Mouse (Mus musculus): Measurements from ENCODE around the gene Fkbp1b. TPM values are rescaled to one million over a fixed set of nuclear protein-coding genes. Genes with fewer than 3 reads are reported as not detected.

Gene Fkbp1b
- polyA plus RNA-seq, 1 experiment from 2014 or later: 20.6 TPM

DNA sequence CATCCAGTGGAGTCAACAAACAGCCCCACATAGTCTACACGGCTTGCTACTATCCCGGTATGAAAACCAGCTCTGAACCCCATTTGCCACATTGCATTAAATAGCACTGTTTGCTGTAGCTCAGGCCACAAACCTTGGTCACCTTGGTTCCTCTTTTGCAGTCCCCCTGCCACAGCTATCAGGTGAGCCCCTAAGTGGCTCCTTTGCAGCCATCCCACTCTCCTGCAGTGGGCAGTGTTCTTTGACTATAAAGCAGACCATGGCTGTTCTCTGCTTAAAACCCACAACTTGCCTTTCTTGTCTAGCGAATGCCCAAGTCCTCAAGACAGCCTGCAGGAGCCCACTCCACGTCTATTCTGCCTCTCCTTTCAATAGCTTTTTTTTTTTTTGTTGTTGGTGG is 30.9 kb upstream of the Fkbp1b start:
- H3K27ac ChIP-seq (ENCODE audit: low read depth, low read length): no peak overlapping the region
- WGBS: 61% methylated on average over 4 of the region's 4 CpGs
- ATAC-seq: no peak
- H3K4me2 ChIP-seq (replicated peaks; ENCODE audit: low read depth): no peak overlapping the region
- no peak overlapping the region for H3K4me3 ChIP-seq (ENCODE audit: low read depth, low read length)
- TF ChIP-seq CTCF (IDR thresholded peaks at IDR 0.05; ENCODE audit: low read depth): peak; percentile 16; the same call in 1 of the 2 replicates
- H3K9ac ChIP-seq (ENCODE audit: low read depth, low read length): no peak overlapping the region
- no peaks in the 10 kb centered on the region for H3K36me3 ChIP-seq (ENCODE audit: control insufficient read depth, insufficient read depth)
- H3K4me1 ChIP-seq (replicated peaks; ENCODE audit: control insufficient read depth, insufficient read depth, low read length): 0 out of 2 replicates have a peak, but pooled peaks cover 3% of the 10 kb centered on the region
- no peaks in the 10 kb centered on the region for H3K27me3 ChIP-seq (replicated peaks; ENCODE audit: control insufficient read depth, insufficient read depth, low read length)
- H3K9me3 ChIP-seq (ENCODE audit: control insufficient read depth): no peaks in the 10 kb centered on the region

DNA sequence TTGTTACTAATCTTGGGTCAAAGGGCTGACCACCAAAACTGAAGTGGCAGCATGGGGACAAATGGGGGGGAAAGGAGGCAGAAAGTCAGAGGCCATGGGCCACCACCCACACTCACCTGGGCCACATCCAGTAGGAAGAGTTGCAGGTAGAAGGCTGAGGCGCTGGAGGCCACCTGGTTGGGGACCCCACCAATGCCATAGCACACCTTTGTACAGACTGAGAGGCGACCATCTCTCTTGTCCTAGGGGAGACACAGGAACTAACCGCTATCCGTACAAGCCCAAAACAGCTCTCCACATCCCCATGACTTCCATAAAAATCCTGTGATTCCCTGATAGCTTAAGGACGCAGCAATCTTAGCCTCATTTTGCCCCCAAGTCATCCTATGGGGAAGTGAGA is 29.9 kb upstream of the Fkbp1b start:
- no peak overlapping the region for H3K4me3 ChIP-seq (ENCODE audit: low read depth, low read length)
- H3K9me3 ChIP-seq (ENCODE audit: control insufficient read depth): no peaks in the 10 kb centered on the region
- no peak for ATAC-seq
- WGBS: 90% methylated on average over 5 of the region's 5 CpGs
- TF ChIP-seq CTCF (IDR thresholded peaks at IDR 0.05; ENCODE audit: low read depth): no peak
- H3K27ac ChIP-seq (ENCODE audit: low read depth, low read length): no peak overlapping the region
- no peak overlapping the region for H3K9ac ChIP-seq (ENCODE audit: low read depth, low read length)
- no peak overlapping the region for H3K4me2 ChIP-seq (replicated peaks; ENCODE audit: low read depth)
- 0 out of 2 replicates have a peak, but pooled peaks cover 3% of the 10 kb centered on the region for H3K4me1 ChIP-seq (replicated peaks; ENCODE audit: control insufficient read depth, insufficient read depth, low read length)
- no peaks in the 10 kb centered on the region for H3K27me3 ChIP-seq (replicated peaks; ENCODE audit: control insufficient read depth, insufficient read depth, low read length)
- H3K36me3 ChIP-seq (ENCODE audit: control insufficient read depth, insufficient read depth): no peaks in the 10 kb centered on the region

DNA sequence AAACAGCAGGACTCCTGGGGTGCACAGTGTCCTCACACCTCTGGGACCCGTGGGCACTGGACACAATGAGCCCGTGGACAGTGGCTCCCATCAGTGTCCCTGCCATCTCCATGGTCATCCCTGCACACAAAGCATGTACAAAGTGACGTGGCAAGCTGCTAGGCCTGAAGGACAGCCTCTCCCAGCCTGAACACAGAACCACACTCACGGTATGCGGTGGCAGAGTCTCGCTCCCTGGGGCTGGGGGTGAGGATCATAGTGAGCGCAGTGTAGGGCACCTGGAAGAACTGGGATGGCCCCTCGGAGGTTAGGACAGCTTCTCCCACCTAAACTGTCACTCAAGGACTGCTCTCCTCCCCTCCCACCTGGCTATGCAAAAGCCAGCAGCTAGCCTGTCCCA is 27.5 kb upstream of the Fkbp1b start:
- no peak overlapping the region for H3K4me2 ChIP-seq (replicated peaks; ENCODE audit: low read depth)
- H3K27ac ChIP-seq (ENCODE audit: low read depth, low read length): no peak overlapping the region
- no peak overlapping the region for H3K9ac ChIP-seq (ENCODE audit: low read depth, low read length)
- 0 out of 2 replicates have a peak, but pooled peaks cover 1% of the 10 kb centered on the region for H3K4me1 ChIP-seq (replicated peaks; ENCODE audit: control insufficient read depth, insufficient read depth, low read length)
- TF ChIP-seq CTCF (IDR thresholded peaks at IDR 0.05; ENCODE audit: low read depth): no peak
- H3K4me3 ChIP-seq (ENCODE audit: low read depth, low read length): no peak overlapping the region
- H3K36me3 ChIP-seq (ENCODE audit: control insufficient read depth, insufficient read depth): no peaks in the 10 kb centered on the region
- no peak for ATAC-seq
- WGBS: 83% methylated on average over 8 of the region's 8 CpGs
- H3K9me3 ChIP-seq (ENCODE audit: control insufficient read depth): no peaks in the 10 kb centered on the region
- H3K27me3 ChIP-seq (replicated peaks; ENCODE audit: control insufficient read depth, insufficient read depth, low read length): no peaks in the 10 kb centered on the region

DNA sequence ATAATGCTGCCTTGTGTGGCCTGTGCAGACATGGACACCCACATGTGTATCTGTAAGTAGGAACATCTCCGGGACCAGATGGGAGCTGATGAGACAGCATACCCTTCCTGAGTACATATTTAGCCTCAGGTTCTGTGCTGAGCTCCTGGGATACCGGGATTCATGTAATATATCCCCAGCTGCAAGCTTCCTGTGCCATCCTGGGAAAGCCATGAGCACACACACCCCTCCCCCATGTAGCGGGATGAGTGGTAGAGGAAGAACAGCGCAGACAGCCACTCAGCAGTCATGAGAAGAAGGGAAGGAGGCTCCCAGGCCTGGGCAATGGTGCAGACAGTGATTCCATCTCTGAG is 22.9 kb upstream of the Fkbp1b start:
- H3K4me1 ChIP-seq (replicated peaks; ENCODE audit: control insufficient read depth, insufficient read depth, low read length): no peaks in the 10 kb centered on the region
- H3K9ac ChIP-seq (ENCODE audit: low read depth, low read length): no peak overlapping the region
- H3K4me3 ChIP-seq (ENCODE audit: low read depth, low read length): no peak overlapping the region
- H3K27me3 ChIP-seq (replicated peaks; ENCODE audit: control insufficient read depth, insufficient read depth, low read length): no peaks in the 10 kb centered on the region
- no peak overlapping the region for H3K4me2 ChIP-seq (replicated peaks; ENCODE audit: low read depth)
- H3K27ac ChIP-seq (ENCODE audit: low read depth, low read length): no peak overlapping the region
- H3K36me3 ChIP-seq (ENCODE audit: control insufficient read depth, insufficient read depth): peaks cover 5% of the 10 kb centered on the region; the same call in 1 of the 2 replicates
- no peaks in the 10 kb centered on the region for H3K9me3 ChIP-seq (ENCODE audit: control insufficient read depth)
- ATAC-seq: no peak
- TF ChIP-seq CTCF (IDR thresholded peaks at IDR 0.05; ENCODE audit: low read depth): no peak
- 66% methylated on average over 4 of the region's 4 CpGs for WGBS

DNA sequence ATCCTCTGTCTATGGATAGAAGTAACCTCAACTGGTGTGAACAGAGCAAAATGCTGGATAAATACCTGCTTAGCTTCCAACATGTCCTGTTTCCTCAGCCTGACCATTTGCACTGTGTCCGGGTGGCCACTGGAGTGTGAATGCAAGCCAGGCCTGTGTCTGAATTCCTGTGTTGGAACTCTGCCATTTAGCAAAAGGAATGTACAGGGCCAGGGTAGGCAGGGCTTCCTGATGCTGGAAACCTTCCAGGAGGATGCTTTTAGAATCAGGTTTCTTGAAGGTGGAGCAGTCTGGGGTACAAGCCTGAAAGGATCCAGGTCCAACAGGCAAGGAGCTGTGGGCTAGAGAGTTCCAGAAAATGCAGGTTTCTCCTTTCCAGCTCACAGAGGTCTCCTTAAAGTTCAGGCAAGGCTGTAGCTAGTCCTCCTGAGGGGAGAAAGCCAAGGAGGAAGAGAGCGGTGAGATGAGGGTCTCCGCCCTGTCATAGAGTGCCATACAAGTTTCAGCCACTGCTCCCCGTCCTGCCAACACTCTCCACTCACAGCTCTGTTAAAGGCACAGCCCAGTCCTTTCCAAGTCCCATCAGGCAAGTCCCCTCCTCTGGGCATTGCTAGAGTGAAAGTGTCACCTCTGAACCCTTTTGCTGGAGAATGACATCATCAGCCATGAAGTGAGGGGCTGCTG is 22.4 kb upstream of the Fkbp1b start:
- Histone ChIP-seq H3K36me3 (ENCODE audit: control insufficient read depth, insufficient read depth) (peaks cover 5% of the 10 kb centered on the region; the same call in 1 of the 2 replicates), H3K9me3 (ENCODE audit: control insufficient read depth) (no peaks in the 10 kb centered on the region), H3K4me3 (ENCODE audit: low read depth, low read length) (no peak overlapping the region), H3K4me1 (replicated peaks; ENCODE audit: control insufficient read depth, insufficient read depth, low read length) (no peaks in the 10 kb centered on the region), H3K27me3 (replicated peaks; ENCODE audit: control insufficient read depth, insufficient read depth, low read length) (no peaks in the 10 kb centered on the region), H3K27ac (ENCODE audit: low read depth, low read length) (no peak overlapping the region), H3K4me2 (replicated peaks; ENCODE audit: low read depth) (no peak overlapping the region), H3K9ac (ENCODE audit: low read depth, low read length) (no peak overlapping the region)
- TF ChIP-seq CTCF (IDR thresholded peaks at IDR 0.05; ENCODE audit: low read depth): no peak
- no peak for ATAC-seq
- 67% methylated on average over 4 of the region's 4 CpGs for WGBS

DNA sequence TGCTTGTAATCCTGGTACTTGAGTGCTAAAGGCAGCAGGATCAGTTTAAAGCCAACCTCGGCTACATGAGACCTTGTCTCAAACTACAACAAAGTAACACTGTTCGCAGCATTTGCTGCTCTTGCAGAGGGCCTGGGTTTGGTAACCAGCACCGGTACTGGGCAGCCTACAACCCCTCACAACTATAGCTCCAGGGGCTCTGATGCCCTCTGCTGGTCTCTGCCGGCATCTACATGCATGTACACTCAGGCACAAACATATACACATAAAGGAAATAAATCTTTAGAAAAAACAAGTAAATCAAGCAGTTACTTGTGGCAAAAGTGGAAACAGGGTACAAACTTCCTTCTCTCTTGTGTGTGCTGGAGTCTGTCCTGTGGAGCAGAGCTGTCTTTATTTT is 21.3 kb upstream of the Fkbp1b start:
- peak; percentile 47 for TF ChIP-seq CTCF (IDR thresholded peaks at IDR 0.05; ENCODE audit: low read depth)
- Histone ChIP-seq H3K4me2 (replicated peaks; ENCODE audit: low read depth) (no peak overlapping the region), H3K36me3 (ENCODE audit: control insufficient read depth, insufficient read depth) (peaks cover 5% of the 10 kb centered on the region; the same call in 1 of the 2 replicates), H3K27ac (ENCODE audit: low read depth, low read length) (no peak overlapping the region), H3K9me3 (ENCODE audit: control insufficient read depth) (no peaks in the 10 kb centered on the region), H3K4me3 (ENCODE audit: low read depth, low read length) (no peak overlapping the region), H3K27me3 (replicated peaks; ENCODE audit: control insufficient read depth, insufficient read depth, low read length) (no peaks in the 10 kb centered on the region), H3K4me1 (replicated peaks; ENCODE audit: control insufficient read depth, insufficient read depth, low read length) (no peaks in the 10 kb centered on the region), H3K9ac (ENCODE audit: low read depth, low read length) (no peak overlapping the region)
- ATAC-seq: no peak
- 91% methylated on average over 4 of the region's 4 CpGs for WGBS
